Mouse (Mus musculus): ENCODE measurements around the gene Clca2.

Gene Clca2

DNA sequence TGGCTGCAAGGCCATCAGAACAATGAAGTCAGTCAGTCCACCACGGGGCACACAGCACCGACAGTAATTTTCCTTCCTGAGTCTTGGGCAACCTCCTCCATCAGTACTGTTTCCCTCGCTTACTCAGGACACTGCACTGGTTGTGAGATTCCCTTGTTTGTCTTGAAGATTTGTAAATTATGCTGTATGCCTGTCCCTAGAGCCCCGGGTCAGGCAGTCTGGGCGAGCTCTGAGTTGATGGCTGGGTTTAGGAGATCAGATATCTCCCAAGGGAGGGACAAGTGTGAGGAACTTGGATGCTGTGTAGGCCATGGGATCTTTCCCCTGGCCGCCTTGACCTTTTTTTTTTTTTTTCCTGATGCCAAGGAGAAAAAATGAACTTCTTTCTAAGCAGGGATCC, at the start of gene Clca2:
TSS of gene Clca2 (minus strand) at position 153 of the 400 bp plus-strand sequence.
- DNase-seq (ENCODE audit: low spot score): no peak

DNA sequence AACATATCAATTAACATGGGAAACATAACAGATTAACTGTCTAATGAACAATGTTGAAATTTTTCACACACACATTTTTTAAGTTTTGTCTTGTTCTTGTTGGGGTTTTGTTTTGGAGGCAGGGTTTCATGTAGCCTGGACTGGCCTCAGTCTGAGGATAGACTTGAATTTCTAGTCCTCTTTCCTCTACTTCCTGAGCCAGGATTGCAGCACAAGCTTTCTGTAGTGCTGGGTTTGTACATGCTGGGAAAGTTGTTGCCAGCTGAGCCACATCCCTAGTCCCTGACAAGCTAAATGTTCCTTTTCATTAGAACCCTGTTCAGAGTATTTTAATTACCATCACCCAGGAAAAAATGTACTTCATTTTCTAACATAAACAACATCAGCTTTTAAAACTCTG, 48.7 kb upstream of the Clca2 start:
- no peak for DNase-seq (ENCODE audit: low spot score)

GRCm38 (mm10) chr3:145147483-145147882, 48.2 kb upstream of the Clca2 start:
- DNase-seq (ENCODE audit: low spot score): no peak

DNA sequence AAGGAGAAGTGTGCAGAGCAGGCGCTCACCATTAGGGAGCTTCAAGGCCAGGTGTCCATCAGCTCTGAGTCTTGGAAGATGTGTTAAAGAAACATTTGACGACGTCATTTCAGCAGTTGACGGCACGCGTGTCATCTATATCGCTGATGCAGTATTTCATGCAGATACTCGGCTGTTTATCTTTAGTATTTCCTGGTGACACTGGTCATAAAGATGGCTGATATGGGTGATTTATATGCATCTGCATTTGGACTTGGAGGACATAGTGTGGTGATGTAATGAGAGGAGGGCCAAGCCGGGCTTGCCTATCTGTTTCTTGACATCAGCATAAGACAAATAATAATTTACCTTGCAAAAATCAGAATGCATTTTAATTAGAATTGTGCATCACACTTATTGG, 47.6 kb upstream of the Clca2 start:
- no peak for DNase-seq (ENCODE audit: low spot score)

DNA sequence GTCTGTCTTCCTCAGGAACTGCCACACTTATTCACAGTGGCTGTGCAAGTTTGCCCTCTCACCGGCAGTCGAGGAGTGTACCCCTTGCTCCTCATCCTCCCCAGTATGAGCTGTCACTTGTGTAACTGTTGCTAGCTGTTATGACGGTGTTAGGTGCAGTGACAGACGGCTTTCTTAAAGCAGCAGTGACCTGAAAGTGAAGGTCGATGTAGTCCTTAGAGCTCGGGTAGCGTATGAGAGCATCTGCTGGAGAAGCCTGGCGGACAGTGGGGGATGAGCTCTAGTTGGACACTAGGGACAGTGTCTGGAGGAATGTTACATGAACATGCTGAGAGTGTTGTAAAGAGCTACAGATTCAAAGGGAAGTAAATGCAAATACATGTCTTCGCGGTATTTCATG, 44.6 kb upstream of the Clca2 start:
- no peak for DNase-seq (ENCODE audit: low spot score)

- DNase-seq (ENCODE audit: low spot score): no peak
Measured at GRCm38 (mm10) chr3:145142925-145143324, 43.7 kb upstream of the Clca2 start.

GRCm38 (mm10) chr3:145140236-145140635, 41.0 kb upstream of the Clca2 start:
- no peak for DNase-seq (ENCODE audit: low spot score)

DNA sequence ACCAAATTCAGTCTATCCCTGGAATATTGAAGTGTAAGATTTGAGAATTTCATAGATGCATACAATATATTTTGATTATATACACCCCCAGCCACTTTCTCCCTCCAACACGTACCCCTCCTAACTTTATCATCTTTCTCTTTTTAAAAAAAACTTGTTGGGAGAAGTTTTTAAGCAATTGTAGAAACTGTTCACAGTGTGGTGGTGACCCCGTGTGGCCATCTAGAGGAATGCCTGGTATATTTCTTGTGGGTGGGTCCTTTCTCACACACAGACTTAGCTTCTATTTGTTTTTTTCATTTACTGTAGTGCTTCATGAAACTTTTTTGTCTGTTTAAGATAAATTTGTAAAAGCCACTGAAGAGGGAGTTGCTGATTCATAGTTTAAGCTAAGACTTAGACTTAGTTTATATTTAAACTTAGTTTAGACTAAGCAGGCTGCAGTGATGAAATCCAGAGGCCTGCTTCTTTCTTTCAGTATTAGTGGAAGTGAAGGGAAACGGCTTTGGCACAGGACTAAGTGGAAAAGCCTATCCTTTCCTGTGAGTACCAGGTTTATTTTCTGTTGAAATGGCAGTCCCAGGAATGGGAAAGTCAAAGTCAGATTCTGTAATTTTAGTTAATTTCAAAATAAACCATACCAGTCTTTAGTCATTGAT, 32.1 kb upstream of the Clca2 start:
- no peak for DNase-seq (ENCODE audit: low spot score)

DNA sequence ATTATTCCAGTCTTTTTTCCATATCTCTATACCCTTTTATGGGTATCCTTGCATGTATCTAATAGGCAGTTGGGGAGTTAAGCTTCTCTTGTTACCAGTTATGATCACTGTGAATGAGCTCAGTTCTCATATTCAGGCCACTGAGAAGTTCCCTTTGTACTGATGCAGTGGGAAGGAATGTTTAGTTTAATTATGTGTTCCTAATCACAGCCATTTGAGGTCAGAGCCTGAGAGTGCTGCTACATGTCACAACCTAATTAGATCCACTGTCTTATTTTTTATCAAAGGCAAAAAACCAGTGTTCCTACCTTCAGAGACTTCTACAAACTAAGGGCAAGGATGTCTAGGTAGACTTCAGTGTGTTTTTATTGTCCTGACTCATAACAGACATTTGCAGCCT, 30.1 kb upstream of the Clca2 start:
- no peak for DNase-seq (ENCODE audit: low spot score)

DNA sequence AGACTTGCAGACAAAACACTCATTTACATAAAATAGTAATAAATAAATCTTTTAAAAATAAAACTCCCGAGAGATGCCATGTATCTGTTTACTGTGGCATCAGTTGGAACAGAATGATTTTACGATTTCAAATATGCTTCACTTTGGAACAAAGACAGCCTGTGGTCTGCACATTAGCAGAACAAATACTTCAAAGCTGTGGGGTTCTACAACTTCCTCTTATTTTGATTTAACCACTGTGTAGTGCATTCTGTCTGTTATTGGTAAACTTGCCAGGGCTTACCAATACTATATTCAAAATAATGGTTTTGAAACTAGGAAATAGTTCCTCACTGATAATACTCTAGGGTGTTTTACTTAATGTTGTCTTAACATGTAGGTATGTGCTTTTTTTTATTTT, 27.4 kb upstream of the Clca2 start:
- no peak for DNase-seq (ENCODE audit: low spot score)

- no peak for DNase-seq (ENCODE audit: low spot score)
Measured at GRCm38 (mm10) chr3:145119425-145119824, 20.2 kb upstream of the Clca2 start.

GRCm38 (mm10) chr3:145119002-145119358, 19.7 kb upstream of the Clca2 start:
- no peak for DNase-seq (ENCODE audit: low spot score)

DNA sequence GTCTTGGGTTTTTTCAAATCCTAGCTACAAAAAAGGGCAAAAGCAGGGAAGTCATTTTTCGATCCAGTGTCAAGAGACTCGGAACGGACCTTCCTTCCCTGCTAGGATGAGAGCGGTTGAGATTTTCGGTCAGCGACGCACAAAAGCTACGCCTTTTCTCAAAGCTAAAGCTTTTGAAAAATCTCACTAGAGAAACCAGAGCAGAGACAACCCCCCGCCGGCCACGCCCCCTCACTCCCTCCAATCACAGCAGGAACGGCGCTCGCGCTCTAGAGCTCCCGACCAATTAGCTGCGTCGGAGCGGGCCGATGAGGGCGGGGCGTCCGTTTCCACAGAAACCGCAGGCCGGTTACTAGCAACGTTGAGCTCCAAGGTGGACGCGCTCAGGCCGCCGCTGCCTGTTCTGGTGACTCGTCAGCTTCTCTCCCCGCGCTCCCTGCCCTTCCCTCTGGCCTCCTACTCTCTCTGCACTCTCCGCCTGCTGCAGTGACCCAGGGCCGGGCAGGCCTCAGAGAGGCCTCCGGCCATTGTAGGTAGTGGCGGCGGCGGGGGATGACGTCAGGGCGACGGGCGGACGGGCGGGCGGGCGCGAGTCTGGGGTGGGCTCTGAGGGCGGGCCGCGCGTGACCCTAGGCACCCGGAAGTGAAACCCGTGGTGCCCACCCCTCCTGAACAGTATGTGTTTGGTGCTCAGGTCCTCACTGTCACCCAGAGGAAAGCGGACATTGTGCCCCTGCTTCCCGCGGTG, 19.2 kb upstream of the Clca2 start, which contains the start of gene Odf2l:
TSS of gene Odf2l (plus strand) at position 335 of the 748 bp plus-strand sequence.
- DNase-seq (ENCODE audit: low spot score): peak; percentile 94

- DNase-seq (ENCODE audit: low spot score): no peak
Measured at GRCm38 (mm10) chr3:145117637-145118036, 18.4 kb upstream of the Clca2 start.

DNA sequence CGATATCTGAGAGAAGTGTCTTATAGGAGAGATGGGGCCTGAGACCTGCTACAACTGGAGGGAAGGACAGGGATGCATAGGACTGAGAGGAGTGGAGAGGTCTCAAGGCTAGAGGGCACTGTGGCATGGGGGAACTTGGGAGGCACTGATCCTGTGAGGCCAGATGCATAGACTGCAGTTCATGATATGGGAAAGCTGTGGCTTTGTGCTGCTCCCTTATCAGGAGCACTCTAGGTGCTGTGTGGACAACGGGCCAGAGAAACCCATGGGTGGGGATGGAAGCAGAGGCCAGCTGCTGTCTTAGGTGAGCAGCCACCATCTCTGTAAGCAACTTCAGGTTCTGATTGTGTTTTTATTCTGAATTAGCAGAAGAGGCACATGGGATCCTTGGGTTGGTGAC, 15.9 kb upstream of the Clca2 start:
- DNase-seq (ENCODE audit: low spot score): no peak

DNA sequence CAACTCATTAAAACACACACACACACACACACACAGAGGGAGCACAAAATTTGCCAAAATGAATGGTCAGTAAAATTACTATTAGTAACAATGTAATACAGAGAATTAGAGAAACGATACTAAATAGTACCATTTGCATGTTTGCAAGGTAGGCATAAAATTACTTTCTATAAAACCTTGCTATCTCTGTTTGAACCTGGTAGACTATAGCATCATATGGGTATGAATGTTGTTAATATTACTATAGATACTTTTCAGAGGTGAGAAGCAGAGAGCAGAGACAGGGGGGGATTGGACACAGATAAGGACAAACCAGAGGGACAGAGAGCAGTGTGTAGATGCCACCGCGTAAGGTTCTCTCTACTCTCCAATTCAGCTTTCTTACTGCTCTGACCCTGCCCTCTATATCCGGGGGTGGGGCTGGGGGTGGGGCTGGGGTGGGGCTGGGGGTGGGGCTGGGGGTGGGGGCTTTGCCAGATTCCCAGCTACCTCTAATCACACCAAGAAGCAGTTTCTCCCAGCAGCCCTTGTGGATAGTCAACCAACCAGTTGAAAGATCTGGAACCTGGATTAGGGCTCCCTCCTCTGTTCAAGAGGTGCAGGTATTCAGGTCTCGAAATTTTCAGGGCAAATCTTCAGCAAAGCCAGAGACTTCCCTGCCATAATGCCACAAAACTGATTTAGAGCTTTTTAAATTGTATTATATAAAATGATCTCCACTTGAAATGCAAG, 6.7 kb upstream of the Clca2 start:
- no peak for DNase-seq (ENCODE audit: low spot score)

DNA sequence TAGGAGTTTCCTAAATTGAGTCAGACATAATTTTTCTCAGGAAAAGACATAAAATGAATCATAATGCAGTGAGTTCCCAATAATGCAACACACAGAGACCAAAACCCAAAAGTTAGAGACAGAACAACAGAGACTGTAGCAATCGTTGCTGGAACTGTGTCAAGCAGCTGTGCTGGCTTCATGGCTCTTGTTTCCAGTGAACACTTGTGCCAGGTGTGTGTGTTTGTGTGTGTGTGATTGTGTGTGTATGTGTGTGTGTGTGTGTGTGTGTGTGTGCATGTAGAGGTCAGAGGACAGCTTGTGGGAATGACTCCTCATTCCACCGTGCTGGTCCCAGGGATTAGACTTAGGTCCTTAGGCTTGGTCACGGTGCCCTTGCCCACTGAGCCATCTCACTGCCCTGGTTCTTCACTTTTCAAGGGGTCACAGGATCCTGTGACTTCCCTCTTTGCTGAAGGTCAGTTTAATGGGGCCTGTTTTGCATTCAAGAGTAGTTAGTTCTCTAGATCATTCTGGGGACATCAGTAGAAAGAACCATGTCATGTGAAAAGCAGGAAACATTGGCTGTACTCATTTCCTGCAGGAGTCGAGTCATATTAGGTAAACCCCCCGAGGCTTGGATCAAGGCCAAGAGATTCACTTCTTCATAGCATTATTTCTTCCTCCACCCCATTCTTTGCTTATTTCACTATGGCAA, 6.0 kb upstream of the Clca2 start:
- no peak for DNase-seq (ENCODE audit: low spot score)

GRCm38 (mm10) chr3:145103770-145104169, 4.5 kb upstream of the Clca2 start:
- DNase-seq (ENCODE audit: low spot score): no peak

- DNase-seq (ENCODE audit: low spot score): no peak
Measured at GRCm38 (mm10) chr3:145103321-145103720, 4.1 kb upstream of the Clca2 start.

- DNase-seq (ENCODE audit: low spot score): no peak
Measured at GRCm38 (mm10) chr3:145101891-145102555, 2.8 kb upstream of the Clca2 start.

GRCm38 (mm10) chr3:145087857-145088598, 11.2 kb downstream of the Clca2 start:
- no peak for DNase-seq (ENCODE audit: low spot score)
